Mouse (Mus musculus) liver, adult 2 months (tissue): ENCODE measurements at regions not wholly inside any gene's neighbourhood (a gene's known extent, or its start where the extent isn't known, plus 50 kb on each side); places are given as distances from the start of the nearest gene placed in this dataset.
A peak's percentile ranks its signal among the peaks of the same experiment; 100 is the strongest.

Source experiments
- DNase-seq: peaks from one replicate; pipeline ENCODE4 v3.0.0-alpha.2; 2011; ENCODE audit warnings: low read depth, low spot score; ENCODE audit errors: extremely low read depth
- H3K27ac ChIP-seq: fragments of 200-500 bp; replicated peaks from 2 replicates; pipeline ENCODE4 v1.5.1; 2012; ENCODE audit warnings: low read depth, mild to moderate bottlenecking, control low read depth, inconsistent platforms, low read length; ENCODE audit not compliant: insufficient read depth
- H3K27me3 ChIP-seq: fragments of 200-500 bp; 2 replicates; pipeline ENCODE4 v1.6.1; 2012; ENCODE audit warnings: mild to moderate bottlenecking, moderate library complexity, low read length, inconsistent platforms; ENCODE audit not compliant: control insufficient read depth, insufficient read depth
- H3K36me3 ChIP-seq: fragments of 200-500 bp; 2 replicates; pipeline ENCODE4 v1.6.1; 2012; ENCODE audit warnings: low read length, inconsistent platforms; ENCODE audit not compliant: control insufficient read depth, insufficient read depth
- H3K4me1 ChIP-seq: fragments of 200-500 bp; 2 replicates; pipeline ENCODE4 v1.6.1; 2011; ENCODE audit warnings: low read length; ENCODE audit not compliant: control insufficient read depth, insufficient read depth
- H3K4me3 ChIP-seq: fragments of 200-500 bp; 2 replicates; pipeline ENCODE4 v1.5.1; 2011; ENCODE audit warnings: low read depth, mild to moderate bottlenecking, control low read depth, low read length, moderate library complexity; ENCODE audit not compliant: insufficient read depth
- H3K79me2 ChIP-seq: fragments of 200-500 bp; 2 replicates; pipeline ENCODE4 v1.6.1; 2012; ENCODE audit warnings: inconsistent platforms, mild to moderate bottlenecking, low read length, moderate library complexity; ENCODE audit not compliant: control insufficient read depth, insufficient read depth
- H3K9ac ChIP-seq: fragments of 200-500 bp; 2 replicates; pipeline ENCODE4 v1.6.1; 2012; ENCODE audit warnings: low read depth, mild to moderate bottlenecking, control low read depth, inconsistent platforms, low read length
- CTCF ChIP-seq: fragments of 200-500 bp; IDR thresholded peaks from 2 replicates; pipeline ENCODE4 v1.5.1; 2011; ENCODE audit warnings: low read depth, low read length, control low read depth
- POLR2A ChIP-seq: fragments of 200-500 bp; IDR thresholded peaks from 2 replicates; pipeline ENCODE4 v1.6.1; 2011; ENCODE audit warnings: low read length, control low read depth; ENCODE audit not compliant: insufficient read depth; ENCODE audit errors: extremely low read depth
- WGBS: fragments of 180-500 bp; shearing (Covaris S2); methylation state at CpG from one replicate; pipeline ENCODE4 v1.1.7; 2018; 5-methylcytosine and 5-hydroxymethylcytosine counted together

- no peaks in the 10 kb centered on the region for H3K79me2 ChIP-seq
- no peak overlapping the region for H3K27ac ChIP-seq
- no peak for DNase-seq
- whole genome bisulfite sequencing: 63% methylated on average over 5 of the region's 5 CpGs
- no peaks in the 10 kb centered on the region for H3K4me1 ChIP-seq
- no peak overlapping the region for H3K9ac ChIP-seq
- no peaks in the 10 kb centered on the region for H3K36me3 ChIP-seq
- H3K4me3 ChIP-seq: no peak overlapping the region
- no peaks in the 10 kb centered on the region; the same call in 1 of the 2 replicates for H3K27me3 ChIP-seq
- no peak for TF ChIP-seq CTCF
- no peak for TF ChIP-seq POLR2A
Observed at GRCm38 (mm10) chr11:117046636-117047035, 68.3 kb upstream of the Sec14l1 start.

GRCm38 (mm10) chr11:117047172-117047950, 67.6 kb upstream of the Sec14l1 start:
- Histone ChIP-seq H3K36me3 (no peaks in the 10 kb centered on the region), H3K4me1 (no peaks in the 10 kb centered on the region), H3K79me2 (no peaks in the 10 kb centered on the region), H3K27ac (no peak overlapping the region), H3K27me3 (no peaks in the 10 kb centered on the region; the same call in 1 of the 2 replicates), H3K4me3 (no peak overlapping the region), H3K9ac (no peak overlapping the region)
- no peak for DNase-seq
- WGBS: 47% methylated on average over 22 of the region's 22 CpGs
- no peak for TF ChIP-seq CTCF
- TF ChIP-seq POLR2A: no peak

GRCm38 (mm10) chr11:117048911-117049310, 66.1 kb upstream of the Sec14l1 start:
- Histone ChIP-seq H3K4me3 (no peak overlapping the region), H3K79me2 (no peaks in the 10 kb centered on the region), H3K27ac (no peak overlapping the region), H3K27me3 (no peaks in the 10 kb centered on the region), H3K9ac (no peak overlapping the region), H3K36me3 (no peaks in the 10 kb centered on the region), H3K4me1 (no peaks in the 10 kb centered on the region)
- no peak for DNase-seq
- TF ChIP-seq POLR2A: no peak
- peak; percentile 46 for TF ChIP-seq CTCF
- 86% methylated on average over 3 of the region's 3 CpGs for WGBS

GRCm38 (mm10) chr11:117050788-117051187, 64.2 kb upstream of the Sec14l1 start:
- TF ChIP-seq POLR2A (no peak), CTCF (no peak)

GRCm38 (mm10) chr11:117056958-117057357, 58.0 kb upstream of the Sec14l1 start:
- 12% methylated on average over 9 of the region's 9 CpGs for WGBS
- peak; percentile 64 for TF ChIP-seq CTCF
- TF ChIP-seq POLR2A: no peak
- Histone ChIP-seq H3K79me2 (no peaks in the 10 kb centered on the region), H3K27ac (no peak overlapping the region), H3K9ac (no peak overlapping the region), H3K36me3 (no peaks in the 10 kb centered on the region), H3K4me1 (no peaks in the 10 kb centered on the region), H3K4me3 (no peak overlapping the region), H3K27me3 (no peaks in the 10 kb centered on the region)
- peak; percentile 46 for DNase-seq

More at GRCm38 (mm10) chr11:117050788-117051187, 64.2 kb upstream of the Sec14l1 start:
- Histone ChIP-seq H3K9ac (no peak overlapping the region), H3K27me3 (no peaks in the 10 kb centered on the region), H3K36me3 (no peaks in the 10 kb centered on the region), H3K79me2 (no peaks in the 10 kb centered on the region), H3K4me1 (no peaks in the 10 kb centered on the region), H3K4me3 (no peak overlapping the region), H3K27ac (no peak overlapping the region)
- DNase-seq: no peak
- 88% methylated on average over 7 of the region's 7 CpGs for WGBS

- DNase-seq: peak; percentile 30
- Histone ChIP-seq H3K27ac (no peak overlapping the region), H3K36me3 (no peaks in the 10 kb centered on the region), H3K9ac (no peak overlapping the region), H3K4me1 (no peaks in the 10 kb centered on the region), H3K79me2 (no peaks in the 10 kb centered on the region), H3K27me3 (no peaks in the 10 kb centered on the region), H3K4me3 (no peak overlapping the region)
- WGBS: 29% methylated on average over 7 of the region's 7 CpGs
- TF ChIP-seq CTCF (peak; percentile 76), POLR2A (no peak)
Observed at GRCm38 (mm10) chr11:117057451-117057850, 57.5 kb upstream of the Sec14l1 start.
